Mouse (Mus musculus) neutrophil, adult 5-6 weeks (primary cell): ENCODE measurements around the gene Cd79a. TPM values are rescaled to one million over a fixed set of nuclear protein-coding genes. Genes with fewer than 3 reads are reported as not detected.

Experiments
- ATAC-seq: fragments of 151-379, 151-347 bp; 2 replicates; pipeline ENCODE4 v1.8.0; 2017; ENCODE audit warnings: mild to moderate bottlenecking, moderate TSS enrichment; ENCODE audit not compliant: insufficient number of reproducible peaks, poor library complexity, low FRiP score, severe bottlenecking; ENCODE audit errors: extremely low read depth
- total RNA-seq: library from RNA; stranded (forward); fragments of 200-1000 nt; gene quantifications from 2 replicates; pipeline ENCODE4 v1.2.3, GENCODE M21; 2017

Cd79a gene
- total RNA-seq, result 464 and 482 TPM in 2 replicates

GRCm38 (mm10) chr7:24897224-24897623, at the start of gene Cd79a:
TSS of gene Cd79a (plus strand) at chr7:24897381.
- ATAC-seq, result peak; percentile 88

GRCm38 (mm10) chr7:24850162-24850561, 47.0 kb upstream of the Cd79a start:
- ATAC-seq, result no peak

- ATAC-seq, result 0 out of 2 replicates have a peak, but pooled peaks have one; percentile 48
Observed at GRCm38 (mm10) chr7:24850899-24851303, 46.3 kb upstream of the Cd79a start.

GRCm38 (mm10) chr7:24851596-24852325, 45.4 kb upstream of the Cd79a start:
- no peak for ATAC-seq

GRCm38 (mm10) chr7:24852557-24853232, 44.5 kb upstream of the Cd79a start:
- no peak for ATAC-seq

GRCm38 (mm10) chr7:24853233-24853563, 44.0 kb upstream of the Cd79a start:
- ATAC-seq, result no peak

- ATAC-seq, result no peak
Observed at GRCm38 (mm10) chr7:24853695-24854094, 43.5 kb upstream of the Cd79a start.

- 0 out of 2 replicates have a peak, but pooled peaks have one; percentile 28 for ATAC-seq
Observed at GRCm38 (mm10) chr7:24856460-24857120, 40.6 kb upstream of the Cd79a start.

GRCm38 (mm10) chr7:24859234-24859633, 37.9 kb upstream of the Cd79a start:
- no peak for ATAC-seq

GRCm38 (mm10) chr7:24861913-24862312, 35.3 kb upstream of the Cd79a start, which contains the start of gene Gm9844:
TSS of gene Gm9844 (plus strand) at chr7:24862213.
- ATAC-seq, result no peak

GRCm38 (mm10) chr7:24862853-24863252, 34.3 kb upstream of the Cd79a start:
- no peak for ATAC-seq

GRCm38 (mm10) chr7:24864156-24864555, 33.0 kb upstream of the Cd79a start:
- no peak for ATAC-seq

GRCm38 (mm10) chr7:24869080-24869479, 28.1 kb upstream of the Cd79a start:
- ATAC-seq, result no peak

- ATAC-seq, result no peak
Observed at GRCm38 (mm10) chr7:24869532-24870165, 27.5 kb upstream of the Cd79a start, which contains the start of the genes Lypd4 and Dmrtc2. TSS of gene Lypd4 (minus strand) at chr7:24869941. TSS of gene Dmrtc2 (plus strand) at chr7:24870057.

GRCm38 (mm10) chr7:24877588-24877987, 19.6 kb upstream of the Cd79a start:
- ATAC-seq, result no peak

- ATAC-seq, result no peak
Observed at GRCm38 (mm10) chr7:24879620-24880019, 17.6 kb upstream of the Cd79a start.

- no peak for ATAC-seq
Observed at GRCm38 (mm10) chr7:24882416-24883199, 14.6 kb upstream of the Cd79a start.

- ATAC-seq, result peak; percentile 93
Observed at GRCm38 (mm10) chr7:24883896-24884692, 13.1 kb upstream of the Cd79a start, which contains the start of gene Rps19. TSS of gene Rps19 (plus strand) at chr7:24884371.
